Mouse (Mus musculus) CD4-positive naive resting alpha-beta T cell, adult 57 days (primary cell): ENCODE data around the gene Ndufb10. TPM values are rescaled to one million over a fixed set of nuclear protein-coding genes. Genes with fewer than 3 reads are reported as not detected.

ENCODE experiments used
- total RNA-seq: library from RNA; stranded (reverse); gene quantifications from one replicate; pipeline ENCODE4 v1.2.4, GENCODE M21; 2023

Ndufb10 gene
- 70.6 TPM for total RNA-seq

DNA sequence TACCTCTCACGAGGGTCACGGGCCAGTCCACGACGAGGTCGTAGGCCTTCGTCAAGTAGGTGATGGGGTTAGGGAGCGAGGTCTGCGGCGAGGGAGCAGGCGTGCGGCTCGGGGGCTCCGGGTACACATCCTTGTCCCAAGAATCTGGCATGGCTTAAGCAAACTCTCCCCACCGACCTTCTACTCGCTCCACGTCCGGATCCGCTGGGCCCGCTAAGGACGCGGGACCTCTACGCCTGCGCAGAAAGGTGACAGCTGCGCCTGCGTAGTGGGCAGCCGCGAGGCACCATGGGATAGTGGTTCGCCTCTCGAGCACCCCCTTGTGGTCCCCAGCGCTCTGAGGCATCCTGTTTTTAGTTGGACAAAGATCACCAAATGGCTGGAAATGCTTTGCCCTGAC is at the start of gene Ndufb10:
Ndufb10 (minus strand) TSS at position 295 of the 400 bp plus-strand sequence.

DNA sequence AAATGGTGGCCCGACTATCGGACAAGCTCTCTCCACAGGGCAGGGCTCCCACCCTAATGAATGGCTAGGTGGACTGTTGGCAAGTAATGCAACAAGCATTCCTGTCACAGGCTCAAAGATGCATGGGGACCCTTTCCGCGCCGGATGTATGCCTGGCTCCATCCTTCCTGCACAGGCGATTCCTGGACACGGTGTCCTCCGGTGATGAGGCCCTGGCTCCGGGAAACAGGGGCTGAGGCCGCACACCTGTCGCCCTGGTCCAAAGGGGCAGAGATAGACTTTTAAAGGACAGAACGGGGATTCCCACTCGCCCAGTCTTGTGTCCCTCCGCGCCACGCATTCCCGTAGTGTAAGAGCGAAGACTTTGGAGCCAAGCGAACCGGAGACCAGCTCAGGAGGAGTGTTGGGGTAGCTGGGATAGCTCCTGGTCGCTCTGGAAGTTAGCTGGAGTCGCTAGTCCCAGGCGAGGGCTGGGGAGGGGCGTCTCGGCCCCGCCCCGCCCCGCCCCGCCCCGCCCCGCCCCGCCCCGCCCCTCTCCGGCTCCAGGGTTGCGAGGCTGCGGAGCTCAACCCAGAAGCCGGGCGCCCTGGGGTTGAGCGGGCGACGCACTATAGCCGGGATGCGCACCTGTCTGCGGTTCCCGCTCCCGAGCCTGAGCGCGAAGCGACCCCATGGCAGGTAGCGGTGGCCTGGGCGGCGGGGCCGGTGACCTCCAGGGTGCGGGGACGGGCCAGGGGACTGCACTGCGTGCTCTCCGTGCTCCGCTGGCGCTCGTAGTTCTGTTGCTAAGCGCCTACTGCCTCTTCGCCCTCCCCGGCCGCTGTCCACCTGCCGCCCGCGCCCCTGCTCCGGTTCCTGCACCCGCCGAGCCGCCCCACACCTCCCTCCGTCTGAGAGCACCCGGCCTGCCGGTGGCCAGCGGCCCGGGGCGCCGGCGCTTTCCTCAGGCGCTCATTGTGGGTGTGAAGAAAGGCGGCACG is 28.4 kb upstream of the Ndufb10 start, which contains the start of gene Hs3st6:
Hs3st6 (plus strand) TSS at position 574 of the 980 bp plus-strand sequence.

DNA sequence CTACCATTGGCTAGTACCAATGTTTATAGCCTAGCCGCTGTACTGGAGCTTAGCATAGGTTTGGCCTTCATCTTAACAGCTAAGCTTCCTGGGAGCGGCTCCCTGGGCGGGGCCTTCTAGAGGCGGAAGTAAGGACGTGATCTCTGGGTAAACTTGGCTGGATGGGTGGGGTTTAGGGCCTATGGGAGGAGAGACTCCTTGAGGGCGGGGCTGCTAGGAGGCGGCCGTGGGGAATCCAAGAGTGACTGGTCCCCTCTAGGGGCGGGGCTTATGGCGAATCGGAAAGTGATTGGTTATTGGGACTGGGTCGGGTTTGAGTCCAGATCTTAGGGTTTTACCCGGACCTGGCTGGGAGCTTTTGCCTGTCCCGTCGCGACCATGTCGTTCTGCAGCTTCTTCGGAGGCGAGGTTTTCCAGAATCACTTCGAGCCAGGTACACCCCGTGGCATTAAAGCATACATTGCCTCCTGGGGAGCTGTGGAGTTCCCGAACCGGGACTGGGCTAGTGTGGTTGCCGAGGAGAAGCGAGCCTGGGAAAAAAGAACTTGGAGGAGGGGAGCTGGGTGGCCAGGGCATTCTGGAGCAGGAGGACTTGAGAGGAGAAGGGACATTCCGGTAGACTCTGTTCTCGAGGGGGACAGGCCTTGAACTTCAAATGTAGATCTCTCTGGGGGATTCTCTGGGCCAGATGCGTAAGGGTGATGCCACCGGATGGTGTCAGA is 12.2 kb upstream of the Ndufb10 start, which contains the start of gene Msrb1:
Msrb1 (plus strand) TSS at position 313 of the 722 bp plus-strand sequence.

DNA sequence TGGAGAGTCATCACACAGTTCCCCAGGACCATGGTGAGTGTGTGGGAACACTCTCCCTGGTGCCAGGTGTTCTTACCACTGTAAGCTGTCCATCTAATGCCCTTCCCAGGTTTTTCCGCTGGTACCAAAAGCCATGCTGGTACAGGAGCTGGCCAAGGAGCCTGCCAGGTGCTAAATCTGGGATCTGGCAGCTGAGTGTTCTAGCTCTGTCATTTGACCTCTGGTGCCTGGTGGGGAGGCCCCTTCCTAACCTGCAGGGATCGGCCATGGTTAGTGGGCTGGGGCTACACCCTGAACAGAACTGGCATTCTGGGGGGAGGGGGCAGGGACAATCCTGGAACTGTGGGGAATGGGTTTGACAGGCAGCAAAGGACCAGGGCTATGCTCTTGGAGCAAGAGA is 3.3 kb upstream of the Ndufb10 start, which contains the start of gene Rpl3l:
Rpl3l (plus strand) TSS at position 203 of the 400 bp plus-strand sequence.

DNA sequence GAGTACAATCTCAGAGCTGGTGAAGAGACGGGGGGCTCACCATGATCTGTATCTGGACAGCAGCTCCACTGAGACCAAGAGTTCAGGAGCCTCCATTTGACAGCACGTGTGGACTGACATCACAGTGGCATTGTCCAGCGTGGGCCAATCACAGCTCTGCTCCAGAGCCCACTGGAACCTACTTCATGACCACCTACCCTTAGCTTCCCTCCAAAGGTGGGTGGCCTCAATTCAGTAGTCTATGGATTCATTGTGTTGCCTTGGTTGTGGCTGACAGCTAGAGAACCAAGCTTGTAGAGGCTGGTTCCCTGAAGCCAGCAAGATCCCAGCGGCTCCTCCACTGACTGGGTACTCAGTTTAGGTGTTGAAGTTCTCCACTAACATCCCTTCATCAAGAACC is 6.3 kb downstream of the Ndufb10 start, which contains the start of the genes Rnf151 and Rps2:
Rnf151 (minus strand) TSS at position 121 of the 400 bp plus-strand sequence.
Rps2 (plus strand) TSS at position 174 of the 400 bp plus-strand sequence.

DNA sequence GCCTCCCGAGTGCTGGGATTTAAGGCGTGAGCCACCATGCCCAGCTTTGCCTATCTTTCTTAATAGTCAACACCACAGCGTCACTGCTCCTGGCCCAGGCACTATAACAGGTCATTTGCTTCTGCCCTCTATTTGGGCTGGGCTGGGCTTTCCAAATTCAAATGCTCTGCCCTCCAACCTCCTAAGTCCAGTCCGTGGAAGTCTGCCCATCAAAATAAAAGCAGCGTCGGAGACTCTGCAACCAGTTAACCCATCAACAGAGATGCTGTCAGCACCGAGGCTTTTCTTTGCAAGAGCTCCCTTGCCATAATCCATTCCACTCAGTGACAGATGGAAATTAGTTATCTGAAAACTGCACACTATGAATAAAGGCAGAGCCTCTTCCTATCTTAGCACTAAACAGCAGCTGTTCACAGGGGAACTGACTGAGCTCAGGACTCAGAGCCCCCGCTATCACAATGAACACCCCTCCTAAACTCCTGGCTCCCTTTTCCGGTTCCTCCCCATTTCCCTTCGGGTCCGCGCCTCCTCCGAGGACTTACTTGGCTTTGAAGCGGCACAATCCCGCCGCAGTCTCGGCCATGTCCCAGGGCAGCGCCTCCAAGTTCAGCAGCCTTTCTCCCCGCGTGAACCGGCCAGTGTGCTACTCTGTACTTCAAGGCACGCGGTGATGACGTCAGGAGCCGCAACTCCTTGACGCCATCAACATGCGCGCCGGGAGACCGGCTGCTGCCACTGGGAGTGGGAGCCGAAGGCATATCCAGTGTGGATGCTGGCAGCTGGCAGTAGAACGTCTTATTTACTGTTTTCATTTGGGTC is 17.1 kb downstream of the Ndufb10 start, which contains the start of gene Tbl3:
Tbl3 (minus strand) TSS at position 679 of the 819 bp plus-strand sequence.

DNA sequence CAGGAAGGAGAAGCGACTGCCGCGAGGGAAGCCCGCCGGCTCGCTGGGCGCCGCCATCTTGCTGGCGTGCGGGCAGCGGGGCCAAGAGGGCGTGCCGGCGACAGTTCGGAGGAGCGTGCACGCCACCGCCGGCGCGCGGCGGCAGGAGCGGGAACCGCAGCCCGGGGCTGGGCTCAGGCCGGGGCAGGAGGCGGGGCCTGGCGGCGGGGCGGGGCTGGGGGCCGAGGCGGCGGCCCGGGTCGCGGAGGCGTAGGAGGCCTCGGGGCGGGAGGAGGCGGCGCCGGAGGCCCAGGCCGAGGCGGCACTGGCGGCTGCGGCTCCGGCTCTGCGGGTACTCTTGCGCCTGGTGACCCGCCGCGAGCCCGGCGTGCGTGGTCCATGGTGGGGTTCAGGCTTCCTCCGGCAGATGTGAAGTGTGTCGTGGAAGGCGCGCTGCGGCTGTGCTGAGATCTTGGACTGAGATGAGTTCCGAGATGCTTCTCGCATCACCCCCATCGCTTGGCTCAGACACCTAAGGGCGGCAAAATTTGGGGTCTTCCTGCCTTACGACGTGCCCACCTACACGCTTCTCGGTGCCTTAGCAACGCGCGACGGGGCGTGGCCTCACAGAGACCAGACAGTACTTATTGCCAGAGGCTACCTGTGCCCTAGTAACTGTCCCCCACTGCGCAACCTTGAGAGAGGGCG is 28.1 kb downstream of the Ndufb10 start, which contains the start of the genes Gfer and Noxo1:
Gfer (minus strand) TSS at position 146 of the 687 bp plus-strand sequence.
Noxo1 (plus strand) TSS at position 224 of the 687 bp plus-strand sequence.

DNA sequence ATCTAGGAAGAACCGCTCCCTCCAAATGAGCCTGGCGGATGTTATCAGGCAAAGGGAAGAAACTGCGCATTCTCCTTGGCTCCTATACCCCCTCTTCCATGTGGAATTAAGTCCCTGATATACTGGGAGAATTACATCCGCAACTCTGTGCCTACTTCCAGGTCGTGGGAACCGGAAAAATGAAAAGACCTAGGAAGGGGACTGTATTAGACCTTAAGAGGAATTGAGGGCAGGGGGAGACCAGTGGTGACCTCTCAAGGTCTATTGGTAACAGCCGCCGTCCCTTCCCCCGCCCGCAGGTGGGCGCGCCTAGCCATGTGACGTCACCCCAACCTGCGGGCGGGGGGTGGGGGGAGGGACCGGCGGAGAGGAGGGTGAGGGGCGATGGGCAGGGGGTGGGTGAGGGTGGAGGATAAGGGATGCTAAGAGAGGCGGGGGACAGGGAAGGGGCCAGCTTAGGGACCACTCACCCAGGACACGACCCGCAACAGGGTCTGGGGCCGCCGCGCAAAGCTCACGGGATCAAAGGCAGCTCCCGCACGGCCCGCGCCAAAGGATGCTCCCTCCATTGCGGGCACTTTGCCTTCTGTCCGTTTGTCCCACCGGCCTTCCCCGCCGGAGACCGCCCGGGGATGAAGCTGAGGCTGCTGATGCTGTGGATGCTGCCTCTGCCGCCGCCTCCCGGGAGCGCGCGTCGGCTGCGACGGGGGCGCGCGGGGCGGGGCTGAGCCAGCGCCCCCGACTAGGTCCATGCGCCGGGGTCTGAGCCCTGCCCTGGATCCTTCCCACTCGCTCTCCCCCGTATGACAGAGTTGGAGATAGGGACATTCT is 34.8 kb downstream of the Ndufb10 start, which contains the start of gene Syngr3:
Syngr3 (minus strand) TSS at position 705 of the 831 bp plus-strand sequence.

Other genes starting within 250 kb of the Ndufb10 start
- gene Mlst8, start 245.4 kb downstream of the Ndufb10 start, total RNA-seq = 23.8 TPM
- not detected for gene Caskin1, start 235.9 kb downstream of the Ndufb10 start, total RNA-seq
- gene Traf7, start 196.5 kb downstream of the Ndufb10 start, total RNA-seq = 179 TPM
- 1.5 TPM for gene Rab26, start 190.3 kb downstream of the Ndufb10 start, total RNA-seq
- 107 TPM for gene Pkd1, start 174.6 kb downstream of the Ndufb10 start, total RNA-seq
- gene Tsc2, start 91.8 kb downstream of the Ndufb10 start, total RNA-seq = 62.2 TPM
- gene Nthl1, start 91.8 kb downstream of the Ndufb10 start, total RNA-seq = 4.5 TPM
- 0.74 TPM for gene Slc9a3r2, start 74.2 kb downstream of the Ndufb10 start, total RNA-seq
- not detected for gene Npw, start 66.0 kb downstream of the Ndufb10 start, total RNA-seq
- 65.9 TPM for gene Zfp598, start 54.8 kb downstream of the Ndufb10 start, total RNA-seq
- gene Syngr3, start 34.5 kb downstream of the Ndufb10 start, total RNA-seq = not detected
- gene Gfer, start 28.3 kb downstream of the Ndufb10 start, total RNA-seq = 19.5 TPM
- gene Noxo1, start 28.2 kb downstream of the Ndufb10 start, total RNA-seq = 3.9 TPM
- 24.9 TPM for gene Tbl3, start 16.8 kb downstream of the Ndufb10 start, total RNA-seq
- not detected for gene Rnf151, start 6.4 kb downstream of the Ndufb10 start, total RNA-seq
- gene Rps2, start 6.4 kb downstream of the Ndufb10 start, total RNA-seq = 1,499 TPM
- not detected for gene Rpl3l, start 3.3 kb upstream of the Ndufb10 start, total RNA-seq
- gene Msrb1, start 12.2 kb upstream of the Ndufb10 start, total RNA-seq = 37.8 TPM
- gene Hs3st6, start 28.5 kb upstream of the Ndufb10 start, total RNA-seq = not detected
- not detected for gene Meiob, start 79.8 kb upstream of the Ndufb10 start, total RNA-seq
- 33.2 TPM for gene Hagh, start 115.7 kb upstream of the Ndufb10 start, total RNA-seq
- 2.7 TPM for gene Fahd1, start 125.9 kb upstream of the Ndufb10 start, total RNA-seq
- gene Igfals, start 141.5 kb upstream of the Ndufb10 start, total RNA-seq = not detected
- gene Nubp2, start 161.9 kb upstream of the Ndufb10 start, total RNA-seq = 52.8 TPM
- gene Spsb3, start 162.2 kb upstream of the Ndufb10 start, total RNA-seq = 31.2 TPM
- 59.7 TPM for gene Eme2, start 170.6 kb upstream of the Ndufb10 start, total RNA-seq
- 45.5 TPM for gene Mrps34, start 170.6 kb upstream of the Ndufb10 start, total RNA-seq
- 26.5 TPM for gene Nme3, start 172.0 kb upstream of the Ndufb10 start, total RNA-seq
- 237 TPM for gene Mapk8ip3, start 212.5 kb upstream of the Ndufb10 start, total RNA-seq
- gene Jpt2, start 236.2 kb upstream of the Ndufb10 start, total RNA-seq = 21.3 TPM